In genomic region chr10:75211807-75212645, GRCm38 (mm10) we compare ENCODE assay signal across 8 mouse cellular contexts. TPM values are rescaled to one million over a fixed set of nuclear protein-coding genes. Genes with fewer than 3 reads are reported as not detected.
DNase-seq lines count a peak whose midpoint lies in the region; ATAC-seq and TF ChIP-seq lines count a peak whose summit lies in the region.

Specc1l (plus strand) TSS chr10:75212073.

- intact Hi-C loops in heart, postnatal 10 days (cut with DNase I) = no loop called here

- TF ChIP-seq CTCF in E14TG2a.4 (conservative IDR thresholded peaks at IDR 0.05; ENCODE audit: low read length) = no peak
- no peak for TF ChIP-seq CTCF in liver, postnatal 0 days (IDR thresholded peaks at IDR 0.05; ENCODE audit: low read depth)

- H3K4me2 ChIP-seq in forebrain, embryonic 13.5 days = peak within 1 kb of the TSS; percentile 68
- peak within 1 kb of the TSS; percentile 95 for H3K4me2 ChIP-seq in liver, postnatal 0 days (ENCODE audit: low read depth, low read length)
- peak within 1 kb of the TSS; percentile 82 for H3K4me2 ChIP-seq in neural tube, embryonic 14.5 days (ENCODE audit: low read depth, low read length)

- WGBS in forebrain, embryonic 13.5 days = under 1% methylated on average over 45 of the region's 80 CpGs
- WGBS in large intestine, adult 2 months = under 1% methylated on average over 80 of the region's 80 CpGs
- 3% methylated on average over 42 of the region's 80 CpGs for WGBS in liver, postnatal 0 days (ENCODE audit: insufficient replicate concordance)
- WGBS in neural tube, embryonic 14.5 days = under 1% methylated on average over 79 of the region's 80 CpGs

- peak within 1 kb of the TSS; percentile 91 for H3K9ac ChIP-seq in forebrain, embryonic 13.5 days
- peak within 1 kb of the TSS; percentile 88 for H3K9ac ChIP-seq in liver, postnatal 0 days (replicated peaks)
- peak within 1 kb of the TSS; percentile 63 for H3K9ac ChIP-seq in neural tube, embryonic 14.5 days (replicated peaks; ENCODE audit: low read depth, low read length)

- H3K9me3 ChIP-seq in E14TG2a.4 (ENCODE audit: low read length) = no peaks in the 10 kb centered on the region
- no peaks in the 10 kb centered on the region for H3K9me3 ChIP-seq in forebrain, embryonic 13.5 days (replicated peaks)
- H3K9me3 ChIP-seq in liver, postnatal 0 days (ENCODE audit: low read length) = no peaks in the 10 kb centered on the region
- H3K9me3 ChIP-seq in neural tube, embryonic 14.5 days (ENCODE audit: control insufficient read depth, low read length) = no peaks in the 10 kb centered on the region

- peak; percentile 94 for DNase-seq in c-Kit-positive CD71-positive TER-119-positive erythroid progenitor cells, embryonic 14.5 days (ENCODE audit: low spot score)
- DNase-seq in heart, postnatal 10 days = peak; percentile 97
- peak; percentile 80 for DNase-seq in large intestine, adult 2 months (ENCODE audit: low read depth, low spot score)
- DNase-seq in liver, postnatal 0 days = peak; percentile 98
- peak; percentile 97 for DNase-seq in testis, postnatal 10 days (ENCODE audit: low spot score)

- peak; percentile 97 for ATAC-seq in forebrain, embryonic 13.5 days
- peak; percentile 100 for ATAC-seq in liver, postnatal 0 days
- peak; percentile 97 for ATAC-seq in neural tube, embryonic 14.5 days (ENCODE audit: low read depth)

- no peak for TF ChIP-seq EP300 in liver, postnatal 0 days (IDR thresholded peaks at IDR 0.05; ENCODE audit: low read depth)

- H3K27ac ChIP-seq in forebrain, embryonic 13.5 days = peak within 1 kb of the TSS; percentile 98
- H3K27ac ChIP-seq in liver, postnatal 0 days (ENCODE audit: low read depth) = peak within 1 kb of the TSS; percentile 97
- H3K27ac ChIP-seq in neural tube, embryonic 14.5 days (ENCODE audit: low read depth, low read length) = peak within 1 kb of the TSS; percentile 98

- peak within 1 kb of the TSS; percentile 91 for H3K4me3 ChIP-seq in E14TG2a.4 (replicated peaks; ENCODE audit: low read length)
- peak within 1 kb of the TSS; percentile 75 for H3K4me3 ChIP-seq in forebrain, embryonic 13.5 days
- peak within 1 kb of the TSS; percentile 71 for H3K4me3 ChIP-seq in liver, postnatal 0 days (ENCODE audit: low read depth, low read length)
- peak within 1 kb of the TSS; percentile 69 for H3K4me3 ChIP-seq in neural tube, embryonic 14.5 days (ENCODE audit: low read depth, low read length)

- H3K4me1 ChIP-seq in E14TG2a.4 (replicated peaks; ENCODE audit: low read depth, low read length) = peaks cover 27% of the 10 kb centered on the region
- peaks cover 15% of the 10 kb centered on the region for H3K4me1 ChIP-seq in forebrain, embryonic 13.5 days
- peaks cover 10% of the 10 kb centered on the region for H3K4me1 ChIP-seq in liver, postnatal 0 days (ENCODE audit: insufficient read depth)
- peaks cover 13% of the 10 kb centered on the region for H3K4me1 ChIP-seq in neural tube, embryonic 14.5 days (ENCODE audit: control insufficient read depth, insufficient read depth, low read length)

- H3K27me3 ChIP-seq in E14TG2a.4 (ENCODE audit: insufficient read depth, low read length) = no peaks in the 10 kb centered on the region
- H3K27me3 ChIP-seq in forebrain, embryonic 13.5 days = no peaks in the 10 kb centered on the region
- no peaks in the 10 kb centered on the region for H3K27me3 ChIP-seq in liver, postnatal 0 days (ENCODE audit: insufficient read depth, low read length)
- no peaks in the 10 kb centered on the region for H3K27me3 ChIP-seq in neural tube, embryonic 14.5 days (ENCODE audit: control insufficient read depth, insufficient read depth, low read length)

- no peaks in the 10 kb centered on the region for H3K36me3 ChIP-seq in E14TG2a.4 (ENCODE audit: insufficient read depth, low read length)
- H3K36me3 ChIP-seq in forebrain, embryonic 13.5 days (ENCODE audit: poor library complexity, severe bottlenecking) = no peaks in the 10 kb centered on the region
- no peaks in the 10 kb centered on the region for H3K36me3 ChIP-seq in liver, postnatal 0 days (replicated peaks; ENCODE audit: insufficient read depth, low read length)
- H3K36me3 ChIP-seq in neural tube, embryonic 14.5 days (ENCODE audit: control insufficient read depth, insufficient read depth, low read length) = no peaks in the 10 kb centered on the region

RNA-seq across cellular contexts. Expression of gene Specc1l, which starts in this region (rescaled TPM):
- polyA plus RNA-seq in forebrain, embryonic 13.5 days (2015; fragmentation: Nextera tagmentation; extraction: Ambion mirVana) = 35.4 and 39.6 TPM in 2 replicates
- 10 to 100 TPM; 36.9 to 49.4 TPM for total RNA-seq in heart, postnatal 10 days (2021)
- 26.2 and 40.2 TPM in 2 replicates for polyA plus RNA-seq in large intestine, adult 2 months (2012; rRNA removed)
- polyA plus RNA-seq in liver, postnatal 0 days (2015; fragmentation: Nextera tagmentation; extraction: Ambion mirVana) = 3.5 and 4.0 TPM in 2 replicates
- 22.9 and 25.5 TPM in 2 replicates for polyA plus RNA-seq in neural tube, embryonic 14.5 days (2014; fragmentation: Nextera tagmentation; extraction: Ambion mirVana)

Comparison
In these comparisons a context has a peak if more than half of its experiments do, and no peak if none do; other contexts are left out.
1. Peak in every context shown above with its lines: DNase-seq, ATAC-seq, H3K4me3 ChIP-seq and H3K27ac ChIP-seq.